Mouse (Mus musculus): Measurements from ENCODE around the gene Armc7.
A peak's percentile ranks its signal among the peaks of the same experiment; 100 is the strongest.
"Not testable (repeated sequence)": the region's sequence is repeated elsewhere in the genome, so short reads cannot be mapped to it uniquely, and the experiment has no call there.

Gene Armc7

DNA sequence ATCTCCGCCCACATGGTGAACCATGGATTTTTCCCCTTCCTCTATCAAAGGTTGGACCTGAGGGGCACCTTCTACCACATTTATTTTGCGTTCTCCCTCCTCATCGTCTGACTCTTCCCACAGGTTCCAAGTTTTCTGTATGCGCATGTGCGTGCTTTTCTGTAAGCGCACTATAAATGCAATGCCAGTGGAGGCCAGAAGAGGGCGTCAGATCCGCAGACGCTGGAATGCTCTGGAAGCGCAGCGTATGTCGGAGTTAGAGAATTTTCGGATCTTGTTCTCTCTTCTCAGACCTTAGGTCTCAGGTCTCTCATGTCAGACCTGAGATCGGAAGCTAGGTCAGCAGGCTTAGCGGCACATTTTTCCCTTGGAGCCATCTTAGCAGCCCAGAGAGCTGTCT is 19.8 kb upstream of the Armc7 start:
- no peak for DNase-seq (ENCODE audit: low read depth, low spot score)

- no peak for DNase-seq (ENCODE audit: low read depth, low spot score)
These were observed 19.3 kb upstream of the Armc7 start for GRCm38 (mm10) chr11:115456182-115456581.

GRCm38 (mm10) chr11:115457405-115457804 is 18.1 kb upstream of the Armc7 start:
- DNase-seq (ENCODE audit: low read depth, low spot score), result no peak

DNA sequence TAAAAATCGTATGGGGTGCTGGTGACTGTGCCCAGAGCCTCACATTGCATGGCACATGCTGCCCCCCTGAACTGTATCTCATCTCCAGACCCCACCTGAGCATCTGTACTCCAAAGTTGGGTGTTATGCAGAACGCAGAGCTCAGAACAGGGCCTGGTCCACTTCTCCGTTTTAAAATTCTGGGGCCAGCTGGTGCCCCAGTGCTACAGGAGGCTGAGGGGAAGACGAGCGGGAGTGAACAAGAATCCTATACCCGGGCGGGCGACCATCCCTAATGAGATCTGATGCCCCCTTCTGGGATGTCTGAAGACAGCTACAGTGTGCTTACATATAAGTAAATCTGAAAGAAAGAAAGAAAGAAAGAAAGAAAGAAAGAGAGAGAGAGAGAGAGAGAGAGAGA is 14.5 kb upstream of the Armc7 start:
- no peak for DNase-seq (ENCODE audit: low read depth, low spot score)

DNA sequence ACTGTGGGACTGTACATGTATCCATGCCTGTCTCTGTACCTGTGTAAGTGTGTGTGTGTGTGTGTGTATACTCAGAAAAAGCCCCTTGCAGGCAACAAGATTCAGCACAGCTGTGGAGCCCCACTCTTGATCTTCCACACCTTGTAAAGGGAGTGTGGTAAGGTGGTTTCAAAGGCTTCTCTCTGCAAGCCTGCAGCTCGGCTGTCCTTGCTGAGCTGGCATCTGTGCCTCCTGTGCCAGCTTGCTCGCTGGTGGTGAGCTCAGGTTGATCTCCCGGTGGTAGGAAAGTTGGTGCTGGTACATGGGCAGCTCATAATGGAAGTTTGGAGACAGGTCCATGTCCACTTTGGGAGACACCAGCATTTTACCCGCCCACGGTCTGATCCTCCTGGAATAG is 13.6 kb upstream of the Armc7 start:
- DNase-seq (ENCODE audit: low read depth, low spot score), result no peak

DNA sequence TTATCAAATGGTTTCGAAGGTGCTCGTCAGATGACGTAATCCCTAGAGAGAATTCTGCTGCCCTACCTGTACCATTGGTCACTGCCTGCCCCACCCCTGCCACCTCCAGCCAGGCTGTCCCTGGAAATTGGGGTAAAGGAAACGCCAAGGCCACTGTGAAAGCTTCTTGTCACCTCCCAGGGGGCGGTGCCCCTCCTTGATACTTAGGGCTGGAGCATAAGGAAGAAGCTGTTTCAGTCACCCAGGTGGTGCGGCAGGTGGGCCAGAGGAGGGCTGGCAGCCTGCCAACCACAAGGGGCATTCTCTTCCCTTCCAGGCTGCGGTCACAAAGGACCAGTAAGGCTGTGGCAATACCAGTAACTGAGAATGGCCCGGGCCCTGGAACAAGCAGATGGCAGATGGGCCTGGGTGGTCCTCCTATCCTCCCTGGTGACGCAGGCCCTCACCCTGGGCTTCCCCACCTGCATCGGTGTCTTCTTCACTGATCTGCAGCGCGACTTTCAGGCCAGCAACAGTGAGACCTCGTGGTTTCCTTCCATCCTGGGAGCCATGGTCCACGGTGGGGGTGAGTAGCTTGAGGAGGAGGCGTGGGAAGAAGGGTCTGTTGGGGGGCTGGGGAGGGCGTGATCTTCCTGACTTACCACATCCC is 13.1 kb upstream of the Armc7 start, which contains the start of gene Slc16a5:
Gene Slc16a5, plus strand, starts transcription at position 232 of the 649 bp plus-strand sequence.
- no peak for DNase-seq (ENCODE audit: low read depth, low spot score)

- DNase-seq (ENCODE audit: low read depth, low spot score), result no peak
These were observed 12.1 kb upstream of the Armc7 start for GRCm38 (mm10) chr11:115463397-115463796.

- no peak for DNase-seq (ENCODE audit: low read depth, low spot score)
These were observed 10.6 kb upstream of the Armc7 start for GRCm38 (mm10) chr11:115464851-115465250.

DNA sequence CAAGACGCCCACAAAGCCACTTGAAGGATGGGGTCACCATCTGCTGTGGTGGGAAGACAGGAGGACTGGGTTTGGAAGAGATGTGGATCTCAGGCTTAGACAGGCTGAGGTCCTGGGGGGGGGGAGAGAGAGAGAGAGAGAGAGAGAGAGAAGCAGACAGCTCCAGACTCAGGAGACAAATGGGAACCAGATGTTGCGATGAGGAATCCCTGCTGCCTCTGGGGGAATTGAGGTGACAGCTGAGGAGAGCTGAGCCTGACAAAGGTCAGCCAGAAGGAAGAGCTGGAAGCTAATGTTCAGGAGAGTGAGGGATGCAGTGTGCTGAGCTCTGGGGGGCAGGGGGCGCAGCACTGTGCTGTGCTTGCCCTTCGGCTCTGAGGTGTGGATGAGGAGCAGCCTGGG is 8.2 kb upstream of the Armc7 start:
- no peak for DNase-seq (ENCODE audit: low read depth, low spot score)

GRCm38 (mm10) chr11:115472183-115472582 is 3.3 kb upstream of the Armc7 start:
- DNase-seq (ENCODE audit: low read depth, low spot score), result no peak

- DNase-seq (ENCODE audit: low read depth, low spot score), result peak; percentile 93
These were observed 1.7 kb upstream of the Armc7 start for GRCm38 (mm10) chr11:115473626-115474275.

DNA sequence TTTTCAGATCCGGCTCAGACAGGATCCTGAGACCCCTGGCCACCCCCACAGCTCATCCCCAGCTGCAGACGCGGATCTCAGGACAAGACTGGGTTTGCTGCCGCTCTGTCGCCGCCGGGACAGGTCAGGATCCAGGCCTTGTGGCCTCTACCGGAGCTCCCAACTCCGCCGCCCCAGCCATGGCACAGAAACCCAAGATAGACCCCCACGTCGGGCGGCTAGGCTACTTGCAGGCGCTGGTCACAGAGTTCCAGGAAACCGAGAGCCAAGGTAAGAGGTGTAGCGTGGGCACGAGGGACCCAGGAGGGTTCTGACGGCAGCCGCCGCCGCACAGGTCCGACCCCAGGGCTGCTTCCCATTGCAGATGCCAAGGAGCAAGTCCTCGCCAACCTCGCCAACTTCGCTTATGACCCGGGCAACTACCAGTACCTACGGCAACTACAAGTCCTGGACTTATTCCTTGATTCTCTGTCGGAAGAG is 331 bp downstream of the Armc7 start:
- no peak for DNase-seq (ENCODE audit: low read depth, low spot score)

GRCm38 (mm10) chr11:115476630-115477029 is 1.2 kb downstream of the Armc7 start:
- DNase-seq (ENCODE audit: low read depth, low spot score), result not testable (repeated sequence)

DNA sequence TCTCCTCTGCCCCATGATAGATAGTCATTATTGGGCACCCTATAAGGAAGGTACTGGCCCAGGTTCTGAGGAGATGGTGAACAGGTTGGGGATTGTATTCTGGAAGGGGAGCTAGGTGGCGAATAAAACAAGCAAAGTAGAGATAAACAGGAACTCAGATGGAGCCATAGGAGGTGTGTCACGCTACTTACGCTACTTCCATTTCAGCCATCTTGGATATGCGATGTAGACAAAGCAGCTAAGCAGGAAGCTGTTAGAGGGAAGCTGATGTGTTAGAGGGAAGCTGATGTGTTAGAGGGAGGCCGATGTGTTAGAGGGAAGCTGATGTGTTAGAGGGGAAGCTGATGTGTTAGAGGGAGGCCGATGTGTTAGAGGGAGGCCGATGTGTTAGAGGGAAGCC is 1.9 kb downstream of the Armc7 start:
- not testable (repeated sequence) for DNase-seq (ENCODE audit: low read depth, low spot score)

- DNase-seq (ENCODE audit: low read depth, low spot score), result no peak
These were observed 3.0 kb downstream of the Armc7 start for GRCm38 (mm10) chr11:115478296-115478938.

DNA sequence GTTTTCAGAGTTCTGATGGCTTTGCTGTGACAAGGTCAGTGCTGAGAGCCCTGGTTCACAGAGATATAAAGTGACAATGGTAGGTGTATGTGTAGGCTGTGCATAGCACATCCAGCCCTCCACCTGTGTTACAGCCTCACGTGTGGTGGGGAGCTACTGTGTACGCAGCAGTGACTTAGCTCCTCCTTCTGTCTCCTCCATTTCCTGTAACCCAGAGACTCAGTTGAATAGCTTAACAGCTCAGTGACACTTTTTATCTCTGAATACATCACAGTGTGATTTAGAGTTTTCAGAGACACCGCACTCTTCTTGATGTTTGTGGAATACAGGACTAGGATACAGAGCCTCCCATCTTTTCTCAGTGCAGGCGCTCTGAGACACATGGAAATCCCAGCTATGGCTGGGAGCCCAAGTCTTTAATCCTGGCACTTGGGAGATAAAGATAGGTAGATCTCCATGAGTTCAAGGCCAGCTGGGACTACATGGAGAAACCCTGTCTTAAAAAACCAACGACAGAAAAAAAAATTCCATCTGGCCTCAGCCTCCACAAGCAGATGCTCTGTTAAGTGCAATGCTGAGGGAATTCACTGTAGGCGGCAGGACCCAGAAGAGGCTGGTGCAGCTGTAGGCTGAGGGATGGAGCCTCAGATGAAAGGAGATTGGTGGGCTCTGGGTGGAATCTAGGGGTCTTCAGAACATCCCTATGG is 6.2 kb downstream of the Armc7 start:
- no peak for DNase-seq (ENCODE audit: low read depth, low spot score)

DNA sequence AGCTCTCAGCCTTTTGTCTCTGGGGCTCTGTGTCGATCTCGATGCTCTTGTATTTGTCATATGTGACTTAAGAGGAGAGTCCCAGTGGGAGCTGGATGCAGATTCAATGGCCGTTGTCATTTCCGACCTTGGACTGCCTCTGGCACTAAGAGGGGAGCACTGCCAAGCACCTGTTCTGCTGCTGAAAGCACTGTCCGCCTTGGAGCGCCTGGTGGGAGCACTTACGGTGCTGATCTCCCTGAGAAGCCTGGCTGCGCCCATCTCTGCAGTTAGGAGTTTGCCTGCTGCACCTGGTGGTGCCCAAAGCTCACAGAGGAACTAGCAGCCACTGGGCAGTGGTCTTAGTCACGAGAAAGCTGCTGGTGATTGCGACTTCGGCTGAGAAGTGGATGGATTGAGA is 7.8 kb downstream of the Armc7 start:
- DNase-seq (ENCODE audit: low read depth, low spot score), result no peak

GRCm38 (mm10) chr11:115483726-115484125 is 8.3 kb downstream of the Armc7 start:
- peak; percentile 75 for DNase-seq (ENCODE audit: low read depth, low spot score)

DNA sequence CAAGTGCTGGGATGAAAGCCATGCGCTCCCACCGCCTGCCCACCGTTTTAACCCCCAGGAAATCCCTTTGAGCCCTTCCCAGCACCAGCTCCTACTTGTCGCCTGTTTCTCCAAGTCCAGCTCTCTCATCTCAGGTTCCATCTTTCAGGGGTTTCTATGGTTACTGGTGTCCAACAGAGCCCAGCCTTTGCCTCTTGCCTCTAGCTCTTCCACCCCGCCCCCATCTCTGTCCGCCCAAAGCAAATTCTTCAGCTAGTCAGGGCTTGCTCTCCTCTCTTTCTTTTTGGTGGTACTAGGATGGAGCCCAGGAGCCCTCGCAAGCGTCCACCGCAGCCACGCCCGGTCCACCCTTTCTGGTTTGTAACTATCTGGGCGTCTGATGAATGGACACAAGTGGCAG is 9.7 kb downstream of the Armc7 start:
- DNase-seq (ENCODE audit: low read depth, low spot score), result no peak

GRCm38 (mm10) chr11:115488551-115489104 is 13.2 kb downstream of the Armc7 start:
- DNase-seq (ENCODE audit: low read depth, low spot score), result no peak

DNA sequence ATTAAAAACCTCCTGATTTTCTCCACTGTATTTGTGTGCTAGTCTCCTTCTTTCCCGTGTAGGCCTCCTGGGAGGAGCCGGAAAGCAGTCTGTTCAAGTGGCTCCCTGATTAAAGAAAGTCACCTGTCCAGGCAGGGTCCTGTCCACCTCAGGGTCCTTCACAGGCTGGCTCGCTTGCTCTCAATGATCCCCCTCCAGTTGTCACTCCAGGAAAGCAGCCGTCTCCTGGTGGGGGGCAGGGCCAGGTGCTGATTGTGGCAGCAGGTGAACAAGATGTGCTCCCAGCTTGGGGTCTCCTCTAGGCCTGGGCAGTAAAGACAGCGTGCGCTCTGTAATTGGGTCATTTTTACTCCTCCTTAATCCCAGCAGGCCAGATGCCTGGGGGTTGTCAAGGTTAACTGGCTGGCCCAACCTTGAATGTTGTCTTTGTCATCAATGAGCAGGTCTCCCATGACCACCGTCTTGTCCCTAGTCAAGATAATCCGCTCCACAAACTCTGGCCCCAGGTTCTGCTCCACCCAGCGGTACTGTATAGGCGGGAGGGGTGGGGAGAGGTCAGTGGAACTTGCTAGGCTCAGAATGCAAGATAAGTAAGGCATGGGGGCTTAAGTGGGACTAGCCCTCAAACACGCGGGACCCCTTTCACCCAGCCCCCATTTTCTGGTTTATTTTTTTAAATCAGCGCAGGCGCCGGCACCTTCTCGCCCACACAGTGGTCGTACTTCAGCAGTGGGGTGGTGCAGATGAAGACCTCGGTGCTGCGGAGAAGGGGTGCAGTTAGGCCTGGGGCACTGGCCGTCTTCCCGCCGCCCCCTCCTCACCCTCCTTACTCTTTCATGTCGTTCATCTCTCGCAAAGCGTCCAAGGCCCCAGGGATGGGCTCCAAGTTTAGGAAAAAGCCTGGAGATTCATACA is 15.2 kb downstream of the Armc7 start:
- DNase-seq (ENCODE audit: low read depth, low spot score), result no peak

Measured in retina, postnatal 7 days (tissue).